Mouse (Mus musculus) intestine, embryonic 14.5 days (tissue): ENCODE results near the gene Hepacam2. TPM values are rescaled to one million over a fixed set of nuclear protein-coding genes. Genes with fewer than 3 reads are reported as not detected.
"Not testable (repeated sequence)": the region's sequence is repeated elsewhere in the genome, so short reads cannot be mapped to it uniquely, and the experiment has no call there.

Experiments
- ATAC-seq: fragments of 200-750 bp; cut with Nextera tagmentation; replicated peaks from 2 replicates; pipeline ENCODE4 v1.8.0; 2017; ENCODE audit warnings: low read depth, moderate number of reproducible peaks, moderate TSS enrichment, moderate library complexity; ENCODE audit not compliant: low FRiP score, low TSS enrichment
- DNase-seq: peaks from one replicate; pipeline ENCODE4 v3.0.0-alpha.2; 2018; ENCODE audit warnings: low spot score
- H3K27ac ChIP-seq: fragments of 300-500 bp; sonication (generic); 2 replicates; pipeline ENCODE4 v1.5.1; 2014; ENCODE audit warnings: low read depth, mild to moderate bottlenecking, control low read depth
- H3K27me3 ChIP-seq: fragments of 300-500 bp; sonication (generic); replicated peaks from 2 replicates; pipeline ENCODE4 v1.6.1; 2014; ENCODE audit warnings: low read length, control low read depth; ENCODE audit not compliant: control insufficient read depth, insufficient read depth
- H3K36me3 ChIP-seq: fragments of 300-500 bp; sonication (generic); 2 replicates; pipeline ENCODE4 v1.6.1; 2014; ENCODE audit warnings: low read length, control low read depth; ENCODE audit not compliant: control insufficient read depth, insufficient read depth
- H3K4me1 ChIP-seq: fragments of 300-500 bp; sonication (generic); replicated peaks from 2 replicates; pipeline ENCODE4 v1.6.1; 2014; ENCODE audit warnings: low read length, control low read depth, mixed read lengths; ENCODE audit not compliant: control insufficient read depth, insufficient read depth
- H3K4me2 ChIP-seq: fragments of 300-500 bp; sonication (generic); 2 replicates; pipeline ENCODE4 v1.6.1; 2014; ENCODE audit warnings: low read length
- H3K4me3 ChIP-seq: fragments of 300-500 bp; sonication (generic); 2 replicates; pipeline ENCODE4 v1.5.1; 2014; ENCODE audit warnings: low read depth, low read length, control low read depth, mixed read lengths
- H3K9ac ChIP-seq: fragments of 300-500 bp; sonication (generic); 2 replicates; pipeline ENCODE4 v1.6.1; 2014; ENCODE audit warnings: mild to moderate bottlenecking, low read length
- H3K9me3 ChIP-seq: fragments of 300-500 bp; sonication (generic); 2 replicates; pipeline ENCODE4 v1.6.1; 2016; ENCODE audit warnings: low read length, control low read depth; ENCODE audit not compliant: control insufficient read depth
- WGBS: fragments of 180-500 bp; shearing (Covaris S2); extraction: QIAGEN DNeasy Blood & Tissue Kit; methylation state at CpG from one replicate; pipeline ENCODE4 v1.1.7; 2014; 5-methylcytosine and 5-hydroxymethylcytosine counted together
- polyA plus RNA-seq: library from polyadenylated mRNA; unstranded; fragments of >200 nt; fragmentation: Nextera tagmentation; extraction: Ambion mirVana; gene quantifications from 2 replicates; pipeline ENCODE4 v1.2.1, GENCODE M21; 2014

The Hepacam2 gene
- polyA plus RNA-seq, 1 experiment from 2014 or later, result 8.2 TPM

GRCm38 (mm10) chr6:3454421-3454820, 43.7 kb downstream of the Hepacam2 start:
- no peak overlapping the region for H3K4me3 ChIP-seq
- H3K4me1 ChIP-seq, result no peaks in the 10 kb centered on the region; the same call in 1 of the 2 replicates
- H3K9me3 ChIP-seq, result no peaks in the 10 kb centered on the region
- H3K4me2 ChIP-seq, result no peak overlapping the region
- DNase-seq (no peak), ATAC-seq (no peak)
- no peak overlapping the region for H3K9ac ChIP-seq
- WGBS, result 36% methylated on average over 5 of the region's 5 CpGs
- H3K36me3 ChIP-seq, result no peaks in the 10 kb centered on the region
- no peaks in the 10 kb centered on the region for H3K27me3 ChIP-seq
- no peak overlapping the region for H3K27ac ChIP-seq

GRCm38 (mm10) chr6:3447404-3447803, 50.7 kb downstream of the Hepacam2 start:
- no peak overlapping the region for H3K9ac ChIP-seq
- no peaks in the 10 kb centered on the region for H3K9me3 ChIP-seq
- peak; percentile 77 for DNase-seq
- 6% methylated on average over 5 of the region's 5 CpGs for WGBS
- no peak overlapping the region for H3K4me2 ChIP-seq
- ATAC-seq, result peak; percentile 60
- H3K27ac ChIP-seq, result no peak overlapping the region
- no peaks in the 10 kb centered on the region for H3K4me1 ChIP-seq
- no peaks in the 10 kb centered on the region for H3K36me3 ChIP-seq
- H3K27me3 ChIP-seq, result no peaks in the 10 kb centered on the region
- no peak overlapping the region for H3K4me3 ChIP-seq

GRCm38 (mm10) chr6:3443905-3444304, 54.2 kb downstream of the Hepacam2 start:
- no peaks in the 10 kb centered on the region for H3K4me1 ChIP-seq
- DNase-seq (no peak), ATAC-seq (no peak)
- H3K9me3 ChIP-seq, result no peaks in the 10 kb centered on the region
- H3K4me2 ChIP-seq, result no peak overlapping the region
- H3K27me3 ChIP-seq, result no peaks in the 10 kb centered on the region
- H3K4me3 ChIP-seq, result no peak overlapping the region
- no peak overlapping the region for H3K27ac ChIP-seq
- WGBS, result 15% methylated on average over 1 of the region's 1 CpGs
- no peaks in the 10 kb centered on the region for H3K36me3 ChIP-seq
- H3K9ac ChIP-seq, result no peak overlapping the region

GRCm38 (mm10) chr6:3436087-3436486, 62.0 kb downstream of the Hepacam2 start:
- no peak for DNase-seq
- no peak overlapping the region for H3K4me2 ChIP-seq
- no peaks in the 10 kb centered on the region for H3K4me1 ChIP-seq
- ATAC-seq, result no peak
- H3K4me3 ChIP-seq, result no peak overlapping the region
- H3K27me3 ChIP-seq, result no peaks in the 10 kb centered on the region
- H3K27ac ChIP-seq, result no peak overlapping the region
- H3K36me3 ChIP-seq, result no peaks in the 10 kb centered on the region
- no peaks in the 10 kb centered on the region for H3K9me3 ChIP-seq
- no peak overlapping the region for H3K9ac ChIP-seq

- H3K4me2 ChIP-seq, H3K36me3 ChIP-seq, DNase-seq, ATAC-seq, H3K27ac ChIP-seq, H3K27me3 ChIP-seq, H3K4me3 ChIP-seq, H3K9ac ChIP-seq, H3K9me3 ChIP-seq, H3K4me1 ChIP-seq: not testable (repeated sequence)
- WGBS, result 80% methylated on average over 2 of the region's 2 CpGs
Observed at GRCm38 (mm10) chr6:3430976-3431375, 67.1 kb downstream of the Hepacam2 start.

GRCm38 (mm10) chr6:3427047-3427446, 71.1 kb downstream of the Hepacam2 start:
- Histone ChIP-seq H3K36me3 (no peaks in the 10 kb centered on the region), H3K9me3 (no peaks in the 10 kb centered on the region), H3K27me3 (no peaks in the 10 kb centered on the region), H3K4me3 (no peak overlapping the region), H3K27ac (no peak overlapping the region), H3K4me2 (no peak overlapping the region), H3K4me1 (no peaks in the 10 kb centered on the region), H3K9ac (no peak overlapping the region)
- no peak for DNase-seq
- 86% methylated on average over 1 of the region's 1 CpGs for WGBS
- no peak for ATAC-seq

- not testable (repeated sequence) for H3K9ac ChIP-seq, H3K9me3 ChIP-seq, H3K4me2 ChIP-seq, DNase-seq, H3K27ac ChIP-seq, H3K36me3 ChIP-seq, H3K4me1 ChIP-seq, H3K27me3 ChIP-seq, H3K4me3 ChIP-seq
- ATAC-seq, result peak; percentile 60; the same call in 1 of the 2 replicates
Observed at GRCm38 (mm10) chr6:3425333-3425732, 72.8 kb downstream of the Hepacam2 start.

- not testable (repeated sequence) for H3K27ac ChIP-seq, H3K4me3 ChIP-seq, H3K9me3 ChIP-seq, H3K36me3 ChIP-seq, H3K9ac ChIP-seq, H3K27me3 ChIP-seq, DNase-seq, H3K4me1 ChIP-seq, H3K4me2 ChIP-seq
- 27% methylated on average over 1 of the region's 4 CpGs for WGBS
- peak; percentile 75; the same call in 1 of the 2 replicates for ATAC-seq
Observed at GRCm38 (mm10) chr6:3424613-3425277, 73.4 kb downstream of the Hepacam2 start.
